Mouse (Mus musculus) intestine, embryonic 16.5 days (tissue): Measurements from ENCODE around the gene Zdhhc4. TPM values are rescaled to one million over a fixed set of nuclear protein-coding genes. Genes with fewer than 3 reads are reported as not detected.

Source experiments
- ATAC-seq: fragments of 200-750 bp; cut with Nextera tagmentation; 2 replicates; pipeline ENCODE4 v1.8.0; 2017; ENCODE audit warnings: moderate TSS enrichment, moderate library complexity
- H3K27ac ChIP-seq: fragments of 300-500 bp; sonication (generic); 2 replicates; pipeline ENCODE4 v1.5.1; 2014; ENCODE audit warnings: mild to moderate bottlenecking, low read length
- H3K27me3 ChIP-seq: fragments of 300-500 bp; sonication (generic); replicated peaks from 2 replicates; pipeline ENCODE4 v1.6.1; 2014; ENCODE audit warnings: low read length, control low read depth, mixed read lengths; ENCODE audit not compliant: control insufficient read depth, insufficient read depth
- H3K36me3 ChIP-seq: fragments of 300-500 bp; sonication (generic); 2 replicates; pipeline ENCODE4 v1.6.1; 2014; ENCODE audit warnings: low read length, control low read depth; ENCODE audit not compliant: control insufficient read depth, insufficient read depth
- H3K4me1 ChIP-seq: fragments of 300-500 bp; sonication (generic); 2 replicates; pipeline ENCODE4 v1.6.1; 2014; ENCODE audit warnings: low read length, control low read depth, mixed read lengths; ENCODE audit not compliant: control insufficient read depth, insufficient read depth
- H3K4me2 ChIP-seq: fragments of 300-500 bp; sonication (generic); 2 replicates; pipeline ENCODE4 v1.6.1; 2014; ENCODE audit warnings: low read depth, low read length, control low read depth
- H3K4me3 ChIP-seq: fragments of 300-500 bp; sonication (generic); 2 replicates; pipeline ENCODE4 v1.5.1; 2014; ENCODE audit warnings: mild to moderate bottlenecking, low read length
- H3K9ac ChIP-seq: fragments of 300-500 bp; sonication (generic); 2 replicates; pipeline ENCODE4 v1.6.1; 2014; ENCODE audit warnings: low read depth, low read length
- H3K9me3 ChIP-seq: fragments of 300-500 bp; sonication (generic); 2 replicates; pipeline ENCODE4 v1.6.1; 2016; ENCODE audit warnings: low read length, control low read depth; ENCODE audit not compliant: control insufficient read depth
- WGBS: fragments of 180-500 bp; shearing (Covaris S2); extraction: QIAGEN DNeasy Blood & Tissue Kit; methylation state at CpG from one replicate; pipeline ENCODE4 v1.1.7; 2014; 5-methylcytosine and 5-hydroxymethylcytosine counted together
- polyA plus RNA-seq: library from polyadenylated mRNA; unstranded; fragments of >200 nt; fragmentation: Nextera tagmentation; extraction: Ambion mirVana; gene quantifications from 2 replicates; pipeline ENCODE4 v1.2.1, GENCODE M21; 2015

Zdhhc4 gene
- polyA plus RNA-seq, 1 experiment from 2014 or later, result 66.0 TPM

- Histone ChIP-seq H3K4me3 (no peak overlapping the region), H3K27me3 (no peaks in the 10 kb centered on the region), H3K36me3 (peaks cover 33% of the 10 kb centered on the region; the same call in 1 of the 2 replicates), H3K4me1 (peaks cover 15% of the 10 kb centered on the region), H3K27ac (no peak overlapping the region), H3K4me2 (no peak overlapping the region), H3K9ac (no peak overlapping the region), H3K9me3 (no peaks in the 10 kb centered on the region)
- ATAC-seq, result no peak
- WGBS, result 66% methylated on average over 8 of the region's 8 CpGs
Measured at GRCm38 (mm10) chr5:143311886-143312285, 17.2 kb downstream of the Zdhhc4 start.

DNA sequence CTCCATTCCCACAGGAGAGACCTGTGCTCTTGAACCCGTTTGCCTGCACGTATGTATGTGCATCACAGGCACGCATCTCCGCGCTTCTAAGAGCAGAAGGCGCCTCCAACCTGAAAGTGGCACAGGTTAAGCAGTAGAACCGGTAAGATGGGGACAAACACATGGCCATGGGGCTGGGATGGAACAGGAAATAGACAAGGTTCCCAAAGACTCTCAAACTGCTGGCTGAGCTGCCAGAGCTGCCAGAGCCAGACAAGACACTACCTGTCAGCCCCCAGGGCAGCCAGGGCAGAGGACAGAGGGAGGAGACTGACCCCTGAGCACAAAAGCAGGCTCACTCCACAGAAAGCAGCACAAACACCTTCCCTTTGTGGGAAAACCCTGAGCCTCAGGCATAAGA, 19.1 kb downstream of the Zdhhc4 start:
- Histone ChIP-seq H3K9me3 (no peaks in the 10 kb centered on the region), H3K4me2 (no peak overlapping the region), H3K4me1 (peaks cover 12% of the 10 kb centered on the region), H3K4me3 (no peak overlapping the region), H3K27ac (no peak overlapping the region), H3K36me3 (peaks cover 37% of the 10 kb centered on the region; the same call in 1 of the 2 replicates), H3K9ac (no peak overlapping the region), H3K27me3 (no peaks in the 10 kb centered on the region)
- 93% methylated on average over 7 of the region's 7 CpGs for WGBS
- no peak for ATAC-seq

DNA sequence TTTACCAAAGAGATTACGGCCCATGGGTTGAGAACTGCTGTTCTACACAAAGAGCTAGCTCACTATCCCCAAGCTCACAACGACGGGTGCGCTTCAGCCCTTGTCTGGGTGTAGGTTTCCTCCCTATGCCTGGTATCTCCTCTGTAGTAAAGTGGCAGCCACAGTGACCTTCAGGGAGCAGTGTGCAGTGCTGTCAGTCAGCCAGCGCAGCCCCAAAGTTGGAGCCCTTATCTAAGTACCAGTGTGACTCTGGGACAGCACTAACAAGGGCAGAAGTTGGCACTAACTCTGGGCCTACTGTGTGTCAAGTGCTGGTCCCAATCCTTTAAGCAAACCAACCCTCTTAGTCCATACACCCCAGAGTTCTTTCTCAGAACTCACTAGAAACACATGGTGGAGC, 20.2 kb downstream of the Zdhhc4 start:
- 92% methylated on average over 5 of the region's 5 CpGs for WGBS
- H3K27ac ChIP-seq, result no peak overlapping the region
- H3K27me3 ChIP-seq, result no peaks in the 10 kb centered on the region
- peaks cover 38% of the 10 kb centered on the region; the same call in 1 of the 2 replicates for H3K36me3 ChIP-seq
- H3K4me2 ChIP-seq, result no peak overlapping the region
- peaks cover 7% of the 10 kb centered on the region for H3K4me1 ChIP-seq
- no peaks in the 10 kb centered on the region for H3K9me3 ChIP-seq
- no peak overlapping the region for H3K4me3 ChIP-seq
- no peak overlapping the region for H3K9ac ChIP-seq
- ATAC-seq, result no peak

- H3K27ac ChIP-seq, result no peak overlapping the region
- H3K9ac ChIP-seq, result no peak overlapping the region
- 89% methylated on average over 7 of the region's 7 CpGs for WGBS
- peaks cover 36% of the 10 kb centered on the region for H3K36me3 ChIP-seq
- no peak for ATAC-seq
- H3K27me3 ChIP-seq, result no peaks in the 10 kb centered on the region
- H3K9me3 ChIP-seq, result no peaks in the 10 kb centered on the region
- no peak overlapping the region for H3K4me2 ChIP-seq
- no peaks in the 10 kb centered on the region for H3K4me1 ChIP-seq
- no peak overlapping the region for H3K4me3 ChIP-seq
Measured at GRCm38 (mm10) chr5:143304251-143304650, 24.8 kb downstream of the Zdhhc4 start.

DNA sequence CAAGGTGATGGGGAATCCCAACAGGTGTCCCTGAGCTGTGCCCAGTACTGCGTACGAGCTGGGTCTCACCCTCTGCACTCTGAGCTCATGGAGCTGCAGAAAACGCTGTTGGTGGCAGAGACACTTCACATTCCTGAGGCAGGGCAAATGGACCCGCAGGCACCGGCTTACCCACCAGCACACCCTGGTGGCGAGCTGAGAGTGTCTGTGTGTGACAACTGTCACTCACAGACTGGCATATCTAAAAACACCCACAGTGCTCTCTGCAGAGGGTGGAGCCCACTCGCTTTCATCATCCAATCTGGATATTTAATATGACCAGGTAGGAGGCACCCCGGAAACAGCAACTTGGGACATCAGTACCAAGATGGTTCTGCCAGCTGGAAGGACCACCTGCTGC, 27.8 kb downstream of the Zdhhc4 start:
- no peak overlapping the region for H3K4me3 ChIP-seq
- no peak for ATAC-seq
- no peak overlapping the region for H3K4me2 ChIP-seq
- H3K9ac ChIP-seq, result no peak overlapping the region
- peaks cover 25% of the 10 kb centered on the region for H3K36me3 ChIP-seq
- H3K27ac ChIP-seq, result no peak overlapping the region
- 0 out of 2 replicates have a peak, but pooled peaks cover 4% of the 10 kb centered on the region for H3K9me3 ChIP-seq
- H3K4me1 ChIP-seq, result no peaks in the 10 kb centered on the region
- 87% methylated on average over 8 of the region's 8 CpGs for WGBS
- no peaks in the 10 kb centered on the region for H3K27me3 ChIP-seq

GRCm38 (mm10) chr5:143299686-143300085, 29.4 kb downstream of the Zdhhc4 start:
- H3K36me3 ChIP-seq, result peaks cover 14% of the 10 kb centered on the region
- H3K4me3 ChIP-seq, result no peak overlapping the region
- 92% methylated on average over 4 of the region's 4 CpGs for WGBS
- H3K27ac ChIP-seq, result no peak overlapping the region
- no peak for ATAC-seq
- no peaks in the 10 kb centered on the region for H3K27me3 ChIP-seq
- no peak overlapping the region for H3K4me2 ChIP-seq
- 0 out of 2 replicates have a peak, but pooled peaks cover 4% of the 10 kb centered on the region for H3K9me3 ChIP-seq
- H3K9ac ChIP-seq, result no peak overlapping the region
- no peaks in the 10 kb centered on the region for H3K4me1 ChIP-seq

DNA sequence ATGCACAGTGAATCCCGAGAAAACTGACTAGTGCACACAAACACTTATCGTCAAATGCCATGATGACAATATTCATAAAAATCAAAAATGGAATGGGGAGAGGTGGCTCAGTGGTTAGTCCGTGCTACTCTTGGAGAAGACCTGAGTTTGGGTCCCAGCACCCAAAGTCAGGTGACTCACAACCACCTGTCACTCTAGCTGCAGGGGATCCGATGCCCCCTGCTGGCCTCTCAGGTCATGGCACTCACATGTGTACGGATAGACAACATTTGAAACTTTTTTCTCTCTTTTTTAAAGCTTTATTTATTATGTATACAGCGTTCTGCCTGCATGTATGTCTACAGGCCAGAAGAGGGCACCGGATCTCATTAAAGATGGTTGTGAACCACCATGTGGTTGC, 30.7 kb downstream of the Zdhhc4 start:
- 92% methylated on average over 7 of the region's 7 CpGs for WGBS
- H3K4me3 ChIP-seq, result no peak overlapping the region
- no peak overlapping the region for H3K4me2 ChIP-seq
- no peak for ATAC-seq
- peaks cover 4% of the 10 kb centered on the region for H3K4me1 ChIP-seq
- H3K9ac ChIP-seq, result no peak overlapping the region
- H3K36me3 ChIP-seq, result peaks cover 12% of the 10 kb centered on the region
- no peak overlapping the region for H3K27ac ChIP-seq
- H3K27me3 ChIP-seq, result peaks cover 11% of the 10 kb centered on the region
- H3K9me3 ChIP-seq, result 0 out of 2 replicates have a peak, but pooled peaks cover 4% of the 10 kb centered on the region

DNA sequence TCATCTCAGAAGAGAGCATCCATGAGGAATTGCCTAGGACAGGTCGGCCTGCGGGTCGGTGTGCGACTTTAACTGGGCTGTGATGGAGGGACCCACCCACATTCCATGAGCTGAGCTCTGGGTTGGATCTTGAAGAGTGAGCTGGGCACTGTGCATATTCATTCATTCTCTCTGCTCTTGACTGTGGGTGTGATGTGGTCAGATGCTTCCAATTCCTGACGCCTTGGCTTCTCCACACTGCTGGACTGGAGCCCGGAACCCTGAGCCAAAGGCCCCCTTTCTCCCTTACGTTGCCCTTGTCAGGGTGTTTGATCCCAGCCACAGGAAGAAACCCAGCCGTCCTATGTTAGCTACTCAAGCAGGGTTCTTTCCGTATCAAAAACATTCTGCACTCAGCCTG, 31.1 kb downstream of the Zdhhc4 start:
- H3K4me2 ChIP-seq, result no peak overlapping the region
- H3K9me3 ChIP-seq, result 0 out of 2 replicates have a peak, but pooled peaks cover 4% of the 10 kb centered on the region
- peaks cover 15% of the 10 kb centered on the region for H3K27me3 ChIP-seq
- H3K4me1 ChIP-seq, result peaks cover 7% of the 10 kb centered on the region
- 92% methylated on average over 9 of the region's 9 CpGs for WGBS
- no peak overlapping the region for H3K4me3 ChIP-seq
- no peak overlapping the region for H3K9ac ChIP-seq
- H3K36me3 ChIP-seq, result peaks cover 12% of the 10 kb centered on the region
- ATAC-seq, result no peak
- H3K27ac ChIP-seq, result no peak overlapping the region

GRCm38 (mm10) chr5:143295330-143295729, 33.7 kb downstream of the Zdhhc4 start:
- no peak overlapping the region for H3K27ac ChIP-seq
- 83% methylated on average over 2 of the region's 2 CpGs for WGBS
- ATAC-seq, result no peak
- H3K36me3 ChIP-seq, result peaks cover 4% of the 10 kb centered on the region
- peaks cover 35% of the 10 kb centered on the region for H3K27me3 ChIP-seq
- no peak overlapping the region for H3K4me3 ChIP-seq
- H3K9ac ChIP-seq, result no peak overlapping the region
- peaks cover 10% of the 10 kb centered on the region for H3K4me1 ChIP-seq
- H3K9me3 ChIP-seq, result 0 out of 2 replicates have a peak, but pooled peaks cover 4% of the 10 kb centered on the region
- H3K4me2 ChIP-seq, result no peak overlapping the region

GRCm38 (mm10) chr5:143294862-143295261, 34.2 kb downstream of the Zdhhc4 start:
- Histone ChIP-seq H3K36me3 (peaks cover 4% of the 10 kb centered on the region; the same call in 1 of the 2 replicates), H3K27ac (no peak overlapping the region), H3K4me1 (peaks cover 10% of the 10 kb centered on the region), H3K27me3 (peaks cover 35% of the 10 kb centered on the region), H3K4me2 (no peak overlapping the region), H3K9me3 (0 out of 2 replicates have a peak, but pooled peaks cover 4% of the 10 kb centered on the region), H3K4me3 (no peak overlapping the region), H3K9ac (no peak overlapping the region)
- no peak for ATAC-seq
- WGBS, result 90% methylated on average over 3 of the region's 3 CpGs
